Mouse (Mus musculus): Measurements from ENCODE around the gene Cort.
"Not testable (repeated sequence)": the region's sequence is repeated elsewhere in the genome, so short reads cannot be mapped to it uniquely, and the experiment has no call there.

The Cort gene

DNA sequence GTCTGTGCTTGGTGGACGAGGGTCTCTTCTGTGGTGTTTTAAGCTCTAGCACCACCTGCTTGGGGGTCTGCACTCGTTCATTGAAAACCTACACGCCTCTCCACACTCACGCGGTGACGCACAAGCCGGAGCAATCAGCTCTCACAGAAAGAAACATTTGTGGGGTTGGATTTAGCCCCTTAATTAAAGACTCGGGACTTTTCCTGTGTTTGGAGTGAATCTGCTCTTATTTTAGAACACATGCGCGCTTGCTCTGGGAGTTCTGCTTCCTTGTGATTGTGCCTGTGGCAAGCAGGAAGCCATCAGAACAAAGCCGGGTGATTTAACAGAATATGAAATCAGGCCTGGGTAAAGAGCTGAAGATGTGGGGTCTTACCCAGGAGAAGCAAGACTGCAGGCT, at the start of gene Cort:
TSS of gene Cort (minus strand) at position 101 of the 400 bp plus-strand sequence.
- in situ Hi-C loops (cut with MboI; ENCODE audit: low sequenced_read_pairs): no loop called here

GRCm38 (mm10) chr4:149173661-149174060, 47.1 kb upstream of the Cort start:
- in situ Hi-C loops (cut with MboI; ENCODE audit: low sequenced_read_pairs): no loop called here

DNA sequence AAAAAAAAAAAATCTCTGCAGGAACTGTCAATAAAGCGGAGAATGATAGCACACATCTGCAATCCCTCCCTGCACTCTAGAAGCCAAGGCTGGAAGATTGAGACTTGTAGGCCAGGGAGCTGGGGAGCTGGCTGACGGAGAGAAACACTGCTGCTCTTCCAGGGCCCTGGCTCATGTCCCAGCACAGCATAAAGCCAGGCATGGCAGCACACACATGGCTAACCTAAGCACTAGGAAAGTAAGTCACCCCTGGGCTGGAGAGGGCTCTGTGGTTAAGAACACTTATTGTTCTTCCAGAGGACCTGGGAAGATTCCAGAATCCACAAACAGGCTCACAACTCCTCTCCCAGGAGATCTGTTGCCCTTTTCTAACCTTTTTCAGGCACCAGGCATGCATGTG, 46.1 kb upstream of the Cort start:
- in situ Hi-C loops (cut with MboI; ENCODE audit: low sequenced_read_pairs): no loop called here

DNA sequence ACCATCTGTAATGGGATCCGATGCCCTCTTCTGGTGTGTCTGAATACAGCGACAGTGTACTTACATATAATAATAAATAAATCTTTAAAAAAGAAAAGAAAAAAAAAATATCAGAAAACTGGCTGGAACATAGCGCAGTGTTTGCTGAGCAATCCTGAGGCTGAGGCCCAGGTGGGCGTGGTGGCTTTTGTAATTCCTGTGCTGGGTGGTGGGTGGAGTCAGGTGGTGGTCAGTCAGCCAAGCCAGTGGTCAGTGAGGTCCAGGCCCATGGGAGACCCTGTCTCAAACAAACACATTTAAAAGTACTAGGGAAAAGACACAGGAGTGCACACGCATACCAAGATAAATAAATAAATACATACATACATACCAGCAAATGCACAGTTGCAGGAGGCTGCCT, 45.5 kb upstream of the Cort start:
- in situ Hi-C loops (cut with MboI; ENCODE audit: low sequenced_read_pairs): no loop called here

- in situ Hi-C loops (cut with MboI; ENCODE audit: low sequenced_read_pairs): no loop called here
These were observed 45.0 kb upstream of the Cort start for GRCm38 (mm10) chr4:149171581-149171981.

DNA sequence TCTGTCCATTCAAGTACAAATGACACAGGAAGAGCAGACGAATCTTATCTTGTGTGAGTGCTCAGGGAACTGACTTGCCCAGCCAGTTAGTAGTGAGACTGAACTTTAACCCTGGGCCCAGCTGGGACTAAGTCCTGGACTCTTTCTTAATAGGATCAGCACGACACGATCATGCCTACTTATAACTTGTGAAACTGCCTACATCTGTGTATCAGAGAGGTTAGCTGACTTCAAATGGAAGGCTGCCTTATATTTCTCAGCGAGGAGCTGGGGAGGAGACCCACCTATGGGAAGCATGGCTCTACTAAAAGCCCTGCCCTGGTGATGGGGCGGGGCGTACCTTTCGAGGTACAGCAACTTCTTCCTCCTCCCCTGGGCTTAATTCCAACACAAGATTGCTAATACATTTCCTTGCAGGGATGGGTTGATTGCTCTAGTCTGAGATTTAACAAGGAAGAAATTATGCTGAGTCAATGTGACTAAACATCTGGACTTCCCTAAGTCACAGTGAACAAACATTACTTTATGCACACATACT, 43.9 kb upstream of the Cort start:
- in situ Hi-C loops (cut with MboI; ENCODE audit: low sequenced_read_pairs): no loop called here

- in situ Hi-C loops (cut with MboI; ENCODE audit: low sequenced_read_pairs): not testable (repeated sequence)
These were observed 43.4 kb upstream of the Cort start for GRCm38 (mm10) chr4:149169926-149170325.

- in situ Hi-C loops (cut with MboI; ENCODE audit: low sequenced_read_pairs): no loop called here
These were observed 41.5 kb upstream of the Cort start for GRCm38 (mm10) chr4:149168016-149168415.

DNA sequence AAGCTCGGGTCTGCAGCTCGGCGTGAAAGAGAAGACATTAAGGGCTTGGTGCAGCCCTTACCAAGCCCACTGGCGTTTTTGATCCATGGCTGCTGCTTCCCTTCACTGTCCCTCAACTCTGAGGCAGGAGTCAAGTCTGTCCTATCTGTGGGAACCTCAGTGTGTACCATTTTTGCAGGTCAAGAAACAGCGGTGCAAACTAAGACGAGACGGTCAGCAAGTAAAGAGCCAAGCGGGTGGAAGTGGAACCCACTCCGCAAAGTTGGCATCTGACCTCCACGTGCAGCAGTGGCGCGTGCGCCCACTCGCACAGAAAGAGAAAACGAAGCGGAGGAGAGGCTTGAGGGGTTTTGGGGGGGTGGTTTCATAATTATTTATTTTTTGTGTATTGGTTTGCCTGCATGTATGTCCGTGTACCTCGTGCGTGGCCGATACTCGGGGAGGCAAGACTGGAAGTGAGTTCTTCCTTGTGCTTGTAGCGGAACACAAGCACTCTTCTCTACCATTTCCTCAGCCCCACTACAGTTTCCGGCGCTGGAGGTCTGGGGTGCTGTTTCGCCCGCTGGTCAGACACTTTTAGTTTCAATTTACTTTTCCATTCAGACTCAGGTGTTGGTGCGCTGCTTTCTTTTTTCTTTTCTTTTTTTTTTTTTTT, 40.5 kb upstream of the Cort start:
- in situ Hi-C loops (cut with MboI; ENCODE audit: low sequenced_read_pairs): no loop called here

- in situ Hi-C loops (cut with MboI; ENCODE audit: low sequenced_read_pairs): no loop called here
These were observed 39.8 kb upstream of the Cort start, which contains the start of gene Pgd for GRCm38 (mm10) chr4:149166215-149166946. Pgd (minus strand) TSS chr4:149166771.

GRCm38 (mm10) chr4:149164150-149164549, 37.6 kb upstream of the Cort start:
- in situ Hi-C loops (cut with MboI; ENCODE audit: low sequenced_read_pairs): no loop called here

GRCm38 (mm10) chr4:149163196-149163595, 36.6 kb upstream of the Cort start:
- in situ Hi-C loops (cut with MboI; ENCODE audit: low sequenced_read_pairs): no loop called here

DNA sequence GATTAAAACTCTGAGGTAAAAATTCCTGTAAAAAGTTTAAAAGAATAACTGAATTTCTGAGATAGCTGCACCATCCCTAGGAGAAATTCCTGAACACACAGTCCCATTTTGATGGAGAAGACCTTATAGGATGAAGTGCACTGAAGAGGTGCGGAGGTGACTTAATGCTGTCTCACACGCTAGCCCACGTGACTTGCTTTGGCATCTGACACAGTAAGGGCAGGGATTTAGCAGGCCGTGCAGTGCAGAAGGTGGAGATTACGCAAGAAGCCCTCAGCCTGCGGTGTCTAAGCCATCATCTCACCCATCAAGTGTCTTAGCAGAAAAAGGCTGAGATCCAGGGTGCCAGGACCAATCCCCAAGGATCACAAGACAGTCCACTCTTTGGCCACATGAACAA, 34.6 kb upstream of the Cort start:
- in situ Hi-C loops (cut with MboI; ENCODE audit: low sequenced_read_pairs): no loop called here

GRCm38 (mm10) chr4:149159891-149160290, 33.3 kb upstream of the Cort start:
- in situ Hi-C loops (cut with MboI; ENCODE audit: low sequenced_read_pairs): no loop called here

DNA sequence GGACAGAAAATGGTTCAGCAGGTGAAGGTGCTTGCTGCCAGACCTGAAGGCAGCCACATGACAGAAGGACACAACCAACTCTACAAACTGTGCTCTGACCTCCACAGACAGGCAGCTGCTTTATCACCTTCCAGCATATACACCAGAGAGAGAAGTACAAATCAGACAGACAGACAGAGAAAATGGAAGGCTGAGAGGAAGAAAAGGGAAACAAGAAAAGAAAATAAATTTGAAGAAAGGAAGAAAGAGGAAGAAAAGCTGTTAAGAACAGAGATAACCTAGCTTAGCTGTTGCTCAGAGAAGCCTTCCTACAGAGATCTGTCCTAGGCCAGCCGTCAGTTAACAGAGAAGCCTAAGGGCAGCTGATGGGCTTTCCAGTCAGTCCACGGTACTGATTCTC, 32.6 kb upstream of the Cort start:
- in situ Hi-C loops (cut with MboI; ENCODE audit: low sequenced_read_pairs): no loop called here

- in situ Hi-C loops (cut with MboI; ENCODE audit: low sequenced_read_pairs): no loop called here
These were observed 30.9 kb upstream of the Cort start for GRCm38 (mm10) chr4:149157415-149157973.

DNA sequence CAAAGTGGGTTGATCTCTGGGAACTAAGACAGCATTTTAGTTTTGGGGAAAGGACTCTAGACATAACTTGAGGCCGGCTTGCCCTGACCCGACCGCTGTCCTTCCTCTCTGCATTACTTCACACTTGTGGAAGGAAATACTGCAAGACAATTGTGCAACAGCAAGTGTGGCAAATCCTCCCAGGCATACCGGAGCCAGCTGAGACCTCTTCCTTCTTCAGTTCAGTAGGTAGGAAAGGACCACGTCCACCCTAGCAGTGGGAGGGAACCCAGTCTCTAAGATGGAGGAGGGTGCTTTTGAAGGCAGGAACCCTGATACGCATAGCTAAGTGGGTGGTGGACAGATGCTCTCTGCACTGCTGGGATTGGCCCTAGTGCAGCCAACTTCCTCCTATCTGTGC, 29.1 kb upstream of the Cort start:
- in situ Hi-C loops (cut with MboI; ENCODE audit: low sequenced_read_pairs): no loop called here

GRCm38 (mm10) chr4:149154859-149155258, 28.3 kb upstream of the Cort start:
- in situ Hi-C loops (cut with MboI; ENCODE audit: low sequenced_read_pairs): no loop called here

GRCm38 (mm10) chr4:149150721-149151120, 24.2 kb upstream of the Cort start:
- in situ Hi-C loops (cut with MboI; ENCODE audit: low sequenced_read_pairs): no loop called here

- in situ Hi-C loops (cut with MboI; ENCODE audit: low sequenced_read_pairs): no loop called here
These were observed 23.7 kb upstream of the Cort start for GRCm38 (mm10) chr4:149150256-149150655.

DNA sequence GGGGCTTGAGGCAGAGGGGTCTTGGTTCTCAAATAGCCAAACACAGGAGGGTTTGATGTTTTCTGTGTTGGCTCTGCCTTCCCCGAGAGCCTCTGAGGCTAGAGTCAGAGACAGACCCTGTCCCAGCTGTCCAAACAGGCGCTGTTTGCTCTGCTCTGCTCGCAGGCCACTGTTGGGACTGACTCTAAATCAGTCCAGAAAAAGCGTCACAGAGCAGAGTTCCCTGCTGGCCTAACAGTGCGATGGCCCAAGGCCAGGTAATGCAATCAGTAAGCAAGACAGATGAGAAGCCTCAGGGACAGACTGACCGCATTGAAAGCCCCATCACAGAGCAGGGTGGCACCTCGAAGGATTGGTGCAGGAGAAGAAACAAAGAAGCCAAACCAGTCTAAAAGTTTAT, 23.0 kb upstream of the Cort start:
- in situ Hi-C loops (cut with MboI; ENCODE audit: low sequenced_read_pairs): loop anchor here (10.0 kb wide), 1 partner anchor 395 kb away; no protein-coding TSS in a partner anchor

GRCm38 (mm10) chr4:149149196-149149595, 22.6 kb upstream of the Cort start:
- in situ Hi-C loops (cut with MboI; ENCODE audit: low sequenced_read_pairs): loop anchor here (10.0 kb wide), 1 partner anchor 396 kb away; no protein-coding TSS in a partner anchor

Data from CH12F3 (cell line).